Mouse (Mus musculus): Measurements from ENCODE around the gene Gpr132.

The Gpr132 gene

GRCm38 (mm10) chr12:112820401-112820999 is 47.5 kb downstream of the Gpr132 start:
- WGBS = 73% methylated on average over 12 of the region's 12 CpGs

- 79% methylated on average over 8 of the region's 8 CpGs for WGBS
These were observed 48.9 kb downstream of the Gpr132 start for GRCm38 (mm10) chr12:112819057-112819662.

GRCm38 (mm10) chr12:112816866-112817265 is 51.2 kb downstream of the Gpr132 start:
- WGBS = 59% methylated on average over 7 of the region's 7 CpGs

- 55% methylated on average over 4 of the region's 4 CpGs for WGBS
These were observed 51.7 kb downstream of the Gpr132 start for GRCm38 (mm10) chr12:112816294-112816693.

GRCm38 (mm10) chr12:112814682-112815470 is 53.2 kb downstream of the Gpr132 start:
- 85% methylated on average over 14 of the region's 14 CpGs for whole genome bisulfite sequencing

- 93% methylated on average over 7 of the region's 7 CpGs for WGBS
These were observed 54.7 kb downstream of the Gpr132 start for GRCm38 (mm10) chr12:112813370-112813769.

GRCm38 (mm10) chr12:112810092-112810885 is 57.7 kb downstream of the Gpr132 start:
- WGBS = 65% methylated on average over 19 of the region's 19 CpGs

- 19% methylated on average over 8 of the region's 8 CpGs for WGBS
These were observed 58.4 kb downstream of the Gpr132 start for GRCm38 (mm10) chr12:112809641-112810040.

GRCm38 (mm10) chr12:112808587-112809364 is 59.3 kb downstream of the Gpr132 start, which contains the start of gene Clba1:
Gene Clba1, plus strand, starts transcription at chr12:112808937.
- 1% methylated on average over 64 of the region's 64 CpGs for WGBS

- WGBS = 49% methylated on average over 5 of the region's 5 CpGs
These were observed 59.8 kb downstream of the Gpr132 start for GRCm38 (mm10) chr12:112808212-112808586.

GRCm38 (mm10) chr12:112807796-112808195 is 60.2 kb downstream of the Gpr132 start:
- 80% methylated on average over 4 of the region's 4 CpGs for WGBS

GRCm38 (mm10) chr12:112806044-112806443 is 62.0 kb downstream of the Gpr132 start:
- WGBS = 84% methylated on average over 6 of the region's 6 CpGs

GRCm38 (mm10) chr12:112804046-112804445 is 64.0 kb downstream of the Gpr132 start:
- WGBS = 47% methylated on average over 13 of the region's 13 CpGs

GRCm38 (mm10) chr12:112802917-112803316 is 65.1 kb downstream of the Gpr132 start:
- WGBS = 54% methylated on average over 3 of the region's 3 CpGs

- 4% methylated on average over 65 of the region's 69 CpGs for whole genome bisulfite sequencing
These were observed 65.9 kb downstream of the Gpr132 start, which contains the start of gene Ahnak2 for GRCm38 (mm10) chr12:112801864-112802846. Gene Ahnak2, minus strand, starts transcription at chr12:112802657.
